Mouse (Mus musculus) lung, postnatal 4 days (tissue): Measurements from ENCODE around the gene Med27.
A peak's percentile ranks its signal among the peaks of the same experiment; 100 is the strongest.

ENCODE experiments used
- DNase-seq, 2 experiments: peaks; one replicate each; pipeline ENCODE4 v3.0.0; 2021

Med27 gene

GRCm38 (mm10) chr2:29571921-29572700 lies 225.5 kb downstream of the Med27 start:
- DNase-seq = no peak

- DNase-seq = no peak
These were observed 226.3 kb downstream of the Med27 start for GRCm38 (mm10) chr2:29572811-29573427.

GRCm38 (mm10) chr2:29573591-29573990 lies 227.0 kb downstream of the Med27 start:
- peak; percentile 49 to 63 for DNase-seq

- no peak for DNase-seq
These were observed 227.6 kb downstream of the Med27 start for GRCm38 (mm10) chr2:29574187-29574586.
